Mouse (Mus musculus): Measurements from ENCODE around the gene Slc22a7.
A peak's percentile ranks its signal among the peaks of the same experiment; 100 is the strongest.

Slc22a7 gene

DNA sequence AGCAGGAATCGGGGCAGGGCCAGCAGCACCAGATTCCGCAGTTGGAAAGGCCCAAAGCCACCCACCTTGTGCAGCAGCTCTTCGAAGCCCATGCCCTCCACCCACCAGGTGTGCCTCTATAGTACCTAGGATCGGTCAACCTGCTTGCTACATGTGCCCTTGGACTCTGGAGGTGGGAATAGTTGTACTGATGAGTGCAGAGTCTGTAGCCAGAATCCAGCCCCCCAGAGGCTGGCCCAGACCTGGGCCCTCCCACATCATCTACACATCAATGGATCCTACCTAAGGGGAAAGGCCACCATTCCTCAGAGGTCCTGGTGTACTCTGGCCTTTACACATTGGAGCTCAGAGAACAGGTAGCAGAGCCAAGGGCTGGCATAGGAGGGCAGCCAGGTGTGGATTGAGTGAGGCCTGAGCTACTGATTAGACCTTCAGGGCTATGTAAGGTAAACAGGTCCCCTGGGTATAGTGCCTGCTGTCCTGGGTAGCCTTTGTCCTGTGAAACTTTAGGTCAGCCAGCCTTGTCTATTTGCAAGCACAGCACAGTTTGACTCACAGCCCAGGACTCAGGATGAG lies at the start of gene Slc22a7:
Gene Slc22a7, minus strand, starts transcription at position 160 of the 576 bp plus-strand sequence.
- TF ChIP-seq GATA4 (IDR thresholded peaks at IDR 0.05; ENCODE audit: insufficient replicate concordance, low read length) = peak; percentile 60; the same call in 1 of the 2 replicates

DNA sequence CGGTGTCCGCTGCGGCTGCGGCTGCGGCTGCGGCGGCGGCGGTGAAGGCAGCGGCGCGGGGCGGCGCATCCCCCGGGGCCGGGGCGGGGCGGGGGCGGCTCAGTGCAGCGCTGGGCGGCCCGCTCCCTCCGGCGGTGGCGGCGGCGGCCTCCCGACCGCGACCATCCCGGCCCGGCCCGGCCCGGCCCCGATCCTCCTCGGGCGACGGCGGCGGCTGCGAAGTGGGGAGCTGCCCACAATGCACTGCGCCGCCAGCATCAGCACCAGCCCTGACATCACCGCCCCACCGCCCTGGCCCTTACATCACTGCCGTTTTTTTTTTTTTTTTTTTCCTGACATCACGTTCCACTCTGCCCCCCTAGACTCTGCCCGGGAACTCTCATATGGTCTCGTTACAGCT lies 49.2 kb upstream of the Slc22a7 start, which contains the start of gene Ttbk1:
Gene Ttbk1, minus strand, starts transcription at position 245 of the 400 bp plus-strand sequence.
- TF ChIP-seq GATA4 (IDR thresholded peaks at IDR 0.05; ENCODE audit: insufficient replicate concordance, low read length) = no peak

- TF ChIP-seq GATA4 (IDR thresholded peaks at IDR 0.05; ENCODE audit: insufficient replicate concordance, low read length) = no peak
Observed at GRCm38 (mm10) chr17:46486995-46487394, 48.7 kb upstream of the Slc22a7 start.

DNA sequence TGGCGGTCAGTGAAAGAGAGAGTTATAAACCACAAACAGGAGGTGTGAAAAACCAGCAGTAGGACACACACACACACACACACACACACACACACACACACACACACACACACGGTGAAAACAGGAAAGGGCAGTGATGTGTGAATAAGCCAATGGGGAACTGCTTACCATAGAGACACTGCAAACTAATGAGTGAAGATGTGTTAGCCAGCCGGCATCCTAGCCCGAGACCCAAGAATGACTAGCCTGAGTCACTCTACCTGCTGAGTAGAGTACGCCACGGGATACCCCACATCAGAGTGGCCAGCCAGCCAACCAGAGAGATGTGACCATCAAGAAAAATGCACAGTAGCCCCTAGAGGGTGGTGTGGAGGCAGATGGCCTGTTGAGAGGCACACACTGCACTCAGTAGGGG lies 46.2 kb upstream of the Slc22a7 start:
- no peak for TF ChIP-seq GATA4 (IDR thresholded peaks at IDR 0.05; ENCODE audit: insufficient replicate concordance, low read length)

- TF ChIP-seq GATA4 (IDR thresholded peaks at IDR 0.05; ENCODE audit: insufficient replicate concordance, low read length) = no peak
Observed at GRCm38 (mm10) chr17:46484021-46484431, 45.8 kb upstream of the Slc22a7 start.

- TF ChIP-seq GATA4 (IDR thresholded peaks at IDR 0.05; ENCODE audit: insufficient replicate concordance, low read length) = no peak
Observed at GRCm38 (mm10) chr17:46483561-46484001, 45.3 kb upstream of the Slc22a7 start.

DNA sequence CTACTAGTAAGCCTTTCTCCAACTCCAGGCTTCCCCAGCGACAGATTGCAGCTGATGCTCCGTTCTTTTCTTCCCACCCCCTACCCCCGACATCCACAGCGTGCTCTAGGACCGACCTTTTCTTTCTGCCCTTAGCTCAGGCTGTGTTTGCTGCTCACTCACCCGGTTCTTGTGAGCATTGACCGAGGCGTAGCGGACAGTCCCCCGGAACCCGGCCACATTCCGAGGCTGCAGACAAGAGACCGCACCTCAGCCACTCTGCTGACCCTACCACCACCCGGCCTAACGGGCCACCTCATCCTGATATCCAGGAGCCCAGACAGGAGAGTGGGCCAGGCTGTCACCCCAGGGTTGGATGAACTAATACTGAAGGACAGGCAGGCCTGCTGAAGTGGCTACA lies 39.0 kb upstream of the Slc22a7 start:
- TF ChIP-seq GATA4 (IDR thresholded peaks at IDR 0.05; ENCODE audit: insufficient replicate concordance, low read length) = no peak

DNA sequence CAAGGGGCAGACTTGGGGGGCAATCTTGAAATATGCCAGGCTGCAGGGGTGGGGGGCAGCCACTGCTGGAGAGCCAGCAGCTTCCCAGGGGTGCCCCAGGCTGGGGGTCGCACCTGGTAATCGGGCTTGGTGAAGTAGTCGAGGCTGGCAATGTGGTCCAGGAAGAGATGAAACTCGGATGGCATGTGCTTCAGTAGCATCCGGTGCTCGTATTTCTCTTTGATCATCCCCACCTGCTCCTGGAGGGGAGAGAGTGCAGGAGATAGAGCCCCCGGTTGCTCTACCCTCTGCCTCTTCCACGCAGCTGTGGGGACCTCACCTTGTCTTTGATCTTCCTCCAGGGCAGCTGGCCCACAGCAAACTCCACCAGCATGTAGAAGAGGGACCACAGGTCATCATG lies 38.3 kb upstream of the Slc22a7 start:
- TF ChIP-seq GATA4 (IDR thresholded peaks at IDR 0.05; ENCODE audit: insufficient replicate concordance, low read length) = no peak

DNA sequence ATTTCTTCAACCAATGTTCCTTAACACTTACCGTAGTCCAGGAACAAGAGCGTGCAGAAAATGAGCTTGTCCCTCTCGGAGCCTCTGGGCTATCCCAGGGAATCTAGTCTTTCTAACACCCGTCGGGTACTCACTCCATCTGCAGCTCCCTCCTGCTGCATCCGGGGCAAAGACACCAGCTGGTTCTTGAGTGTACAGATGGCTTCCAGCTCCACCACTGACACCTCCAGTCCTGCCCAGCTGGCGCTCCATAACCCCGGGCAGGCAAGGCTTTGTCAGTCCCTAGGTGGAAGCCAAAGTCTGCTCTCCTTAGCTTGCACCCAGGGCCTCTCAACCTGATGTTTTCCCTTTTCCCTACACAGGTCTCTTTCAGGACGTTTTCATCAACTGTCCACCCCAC lies 29.6 kb upstream of the Slc22a7 start:
- TF ChIP-seq GATA4 (IDR thresholded peaks at IDR 0.05; ENCODE audit: insufficient replicate concordance, low read length) = no peak

- TF ChIP-seq GATA4 (IDR thresholded peaks at IDR 0.05; ENCODE audit: insufficient replicate concordance, low read length) = peak; percentile 93; the same call in 1 of the 2 replicates
Observed at GRCm38 (mm10) chr17:46462226-46462625, 24.0 kb upstream of the Slc22a7 start.

- no peak for TF ChIP-seq GATA4 (IDR thresholded peaks at IDR 0.05; ENCODE audit: insufficient replicate concordance, low read length)
Observed at GRCm38 (mm10) chr17:46461347-46461746, 23.1 kb upstream of the Slc22a7 start.

GRCm38 (mm10) chr17:46460673-46461072 lies 22.4 kb upstream of the Slc22a7 start:
- TF ChIP-seq GATA4 (IDR thresholded peaks at IDR 0.05; ENCODE audit: insufficient replicate concordance, low read length) = no peak

- no peak for TF ChIP-seq GATA4 (IDR thresholded peaks at IDR 0.05; ENCODE audit: insufficient replicate concordance, low read length)
Observed at GRCm38 (mm10) chr17:46458439-46458838, 20.2 kb upstream of the Slc22a7 start.

- TF ChIP-seq GATA4 (IDR thresholded peaks at IDR 0.05; ENCODE audit: insufficient replicate concordance, low read length) = no peak
Observed at GRCm38 (mm10) chr17:46457791-46458190, 19.5 kb upstream of the Slc22a7 start.

- no peak for TF ChIP-seq GATA4 (IDR thresholded peaks at IDR 0.05; ENCODE audit: insufficient replicate concordance, low read length)
Observed at GRCm38 (mm10) chr17:46455110-46455691, 16.9 kb upstream of the Slc22a7 start.

GRCm38 (mm10) chr17:46454539-46454938 lies 16.3 kb upstream of the Slc22a7 start:
- TF ChIP-seq GATA4 (IDR thresholded peaks at IDR 0.05; ENCODE audit: insufficient replicate concordance, low read length) = no peak

- TF ChIP-seq GATA4 (IDR thresholded peaks at IDR 0.05; ENCODE audit: insufficient replicate concordance, low read length) = no peak
Observed at GRCm38 (mm10) chr17:46453970-46454411, 15.7 kb upstream of the Slc22a7 start.

Data from liver, adult (tissue).